Mouse (Mus musculus): ENCODE results near the gene Acox2.

Gene Acox2

GRCm38 (mm10) chr14:8216100-8216499 is 43.1 kb downstream of the Acox2 start:
- in situ Hi-C loops (cut with MboI; ENCODE audit: unreplicated experiment in 2 of 2), result no loop called here

GRCm38 (mm10) chr14:8215208-8215778 is 43.9 kb downstream of the Acox2 start:
- in situ Hi-C loops (cut with MboI; ENCODE audit: unreplicated experiment in 2 of 2), result no loop called here

- in situ Hi-C loops (cut with MboI; ENCODE audit: unreplicated experiment in 2 of 2), result loop anchor here (5.0 kb wide), 2 partner anchors 37 to 42 kb away; partner anchors contain the start of gene Pdhb (in 1 of the 2)
These were observed 44.6 kb downstream of the Acox2 start for GRCm38 (mm10) chr14:8214299-8215207.

GRCm38 (mm10) chr14:8213803-8214224 is 45.3 kb downstream of the Acox2 start, which contains the start of gene Kctd6:
TSS of gene Kctd6 (plus strand) at chr14:8214140.
- in situ Hi-C loops (cut with MboI; ENCODE audit: unreplicated experiment in 2 of 2), result loop anchor here (5.0 kb wide), 2 partner anchors 37 to 42 kb away; partner anchors contain the start of gene Pdhb (in 1 of the 2)

- in situ Hi-C loops (cut with MboI; ENCODE audit: unreplicated experiment in 2 of 2), result loop anchor here (5.0 kb wide), 2 partner anchors 36 to 41 kb away; partner anchors contain the start of gene Pdhb (in 1 of the 2)
These were observed 46.2 kb downstream of the Acox2 start for GRCm38 (mm10) chr14:8212996-8213395.

- in situ Hi-C loops (cut with MboI; ENCODE audit: unreplicated experiment in 2 of 2), result loop anchor here (5.0 kb wide), 2 partner anchors 33 to 38 kb away; partner anchors contain the start of gene Pdhb (in 1 of the 2)
These were observed 49.3 kb downstream of the Acox2 start for GRCm38 (mm10) chr14:8209896-8210295.

GRCm38 (mm10) chr14:8208876-8209275 is 50.3 kb downstream of the Acox2 start:
- in situ Hi-C loops (cut with MboI; ENCODE audit: unreplicated experiment in 2 of 2), result no loop called here

- in situ Hi-C loops (cut with MboI; ENCODE audit: unreplicated experiment in 2 of 2), result no loop called here
These were observed 51.6 kb downstream of the Acox2 start for GRCm38 (mm10) chr14:8207543-8207942.

GRCm38 (mm10) chr14:8207105-8207504 is 52.0 kb downstream of the Acox2 start:
- in situ Hi-C loops (cut with MboI; ENCODE audit: unreplicated experiment in 2 of 2), result no loop called here

- in situ Hi-C loops (cut with MboI; ENCODE audit: unreplicated experiment in 2 of 2), result no loop called here
These were observed 52.8 kb downstream of the Acox2 start for GRCm38 (mm10) chr14:8206179-8206910.

GRCm38 (mm10) chr14:8201715-8202114 is 57.4 kb downstream of the Acox2 start:
- in situ Hi-C loops (cut with MboI; ENCODE audit: unreplicated experiment in 2 of 2), result no loop called here

GRCm38 (mm10) chr14:8200769-8201168 is 58.4 kb downstream of the Acox2 start:
- in situ Hi-C loops (cut with MboI; ENCODE audit: unreplicated experiment in 2 of 2), result no loop called here

- in situ Hi-C loops (cut with MboI; ENCODE audit: unreplicated experiment in 2 of 2), result no loop called here
These were observed 66.4 kb downstream of the Acox2 start for GRCm38 (mm10) chr14:8192727-8193126.

- in situ Hi-C loops (cut with MboI; ENCODE audit: unreplicated experiment in 2 of 2), result no loop called here
These were observed 67.7 kb downstream of the Acox2 start for GRCm38 (mm10) chr14:8191331-8191965.

- in situ Hi-C loops (cut with MboI; ENCODE audit: unreplicated experiment in 2 of 2), result no loop called here
These were observed 68.6 kb downstream of the Acox2 start for GRCm38 (mm10) chr14:8190556-8190955.

GRCm38 (mm10) chr14:8186278-8187045 is 72.7 kb downstream of the Acox2 start:
- in situ Hi-C loops (cut with MboI; ENCODE audit: unreplicated experiment in 2 of 2), result no loop called here

GRCm38 (mm10) chr14:8183330-8183729 is 75.8 kb downstream of the Acox2 start:
- in situ Hi-C loops (cut with MboI; ENCODE audit: unreplicated experiment in 2 of 2), result no loop called here

- in situ Hi-C loops (cut with MboI; ENCODE audit: unreplicated experiment in 2 of 2), result no loop called here
These were observed 78.7 kb downstream of the Acox2 start for GRCm38 (mm10) chr14:8180371-8181035.

GRCm38 (mm10) chr14:8176251-8176650 is 82.9 kb downstream of the Acox2 start:
- in situ Hi-C loops (cut with MboI; ENCODE audit: unreplicated experiment in 2 of 2), result loop anchor here (5.0 to 10.0 kb wide), 3 partner anchors 36 to 211 kb away; partner anchors contain the start of gene Kctd6 (in 1 of the 2)
